Mouse (Mus musculus) frontal cortex, adult 2 months (tissue): Measurements from ENCODE around the gene Gm5169. TPM values are rescaled to one million over a fixed set of nuclear protein-coding genes. Genes with fewer than 3 reads are reported as not detected.
"Not testable (repeated sequence)": the region's sequence is repeated elsewhere in the genome, so short reads cannot be mapped to it uniquely, and the experiment has no call there.

Experiments
- DNase-seq, 2 experiments: peaks; one replicate each; pipeline ENCODE4 v3.0.0; 2022; ENCODE audit warnings: low spot score in 1 of 2; ENCODE audit errors: extremely low spot score in 1 of 2
- polyA plus RNA-seq: library from polyadenylated mRNA; depleted of rRNA; stranded (reverse); fragments of >200 nt; gene quantifications from 2 replicates; pipeline ENCODE4 v1.2.3, GENCODE M21; 2012; rRNA removed

The Gm5169 gene
- polyA plus RNA-seq, result not detected in 2 replicates

- DNase-seq, result not testable (repeated sequence)
These were observed at the start of gene Gm5169 for GRCm38 (mm10) chrX:25301355-25301754. Gene Gm5169 (minus strand): TSS chrX:25301455.

DNA sequence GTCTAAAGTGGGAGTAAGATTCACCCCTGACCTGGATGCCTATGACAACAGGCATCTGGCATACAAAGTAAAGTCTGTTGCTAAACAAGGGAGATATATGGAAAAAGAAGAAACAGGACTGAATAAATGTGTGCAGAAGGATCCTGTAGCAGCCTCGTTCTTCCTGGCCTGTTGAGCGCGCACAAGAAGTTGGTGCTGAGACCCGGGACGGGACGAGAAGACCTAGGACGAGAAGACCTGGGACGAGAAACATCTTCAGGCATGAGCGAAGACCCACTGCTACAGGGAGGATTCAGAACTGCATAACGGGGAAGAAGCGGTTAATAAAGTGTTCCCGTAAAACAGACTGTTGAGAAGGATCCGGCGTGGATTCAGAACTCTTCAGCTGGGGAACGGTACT lies 46.2 kb upstream of the Gm5169 start:
- not testable (repeated sequence) for DNase-seq
